Mouse (Mus musculus): ENCODE data around the gene Rbms2.
A peak's percentile ranks its signal among the peaks of the same experiment; 100 is the strongest.
"Not testable (repeated sequence)": the region's sequence is repeated elsewhere in the genome, so short reads cannot be mapped to it uniquely, and the experiment has no call there.

Gene Rbms2

GRCm38 (mm10) chr10:128179989-128180388 is at the start of gene Rbms2:
Rbms2 (minus strand) TSS chr10:128180297.
- peak; percentile 72 to 81 for DNase-seq (ENCODE audit: low spot score in 2 of 2)

DNA sequence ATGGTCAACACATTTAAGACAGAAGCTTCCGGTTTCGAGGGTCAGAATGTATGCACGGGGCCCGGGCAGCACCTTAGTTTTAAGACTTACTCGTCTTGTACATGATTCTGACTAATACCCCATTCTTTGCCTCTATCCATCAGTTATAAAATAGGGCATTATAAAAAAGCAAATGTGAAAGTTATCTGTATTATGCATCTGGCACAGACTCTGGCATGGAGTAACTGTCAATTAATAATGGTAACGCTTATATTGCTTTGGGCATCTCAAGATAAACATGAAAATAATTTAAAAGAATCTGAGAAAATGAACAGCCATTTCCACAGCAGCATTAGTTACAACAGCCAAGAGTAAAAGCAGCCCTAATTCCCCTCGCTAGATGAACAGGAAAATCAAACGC is 47.9 kb upstream of the Rbms2 start:
- DNase-seq (ENCODE audit: low spot score in 2 of 2) = no peak

DNA sequence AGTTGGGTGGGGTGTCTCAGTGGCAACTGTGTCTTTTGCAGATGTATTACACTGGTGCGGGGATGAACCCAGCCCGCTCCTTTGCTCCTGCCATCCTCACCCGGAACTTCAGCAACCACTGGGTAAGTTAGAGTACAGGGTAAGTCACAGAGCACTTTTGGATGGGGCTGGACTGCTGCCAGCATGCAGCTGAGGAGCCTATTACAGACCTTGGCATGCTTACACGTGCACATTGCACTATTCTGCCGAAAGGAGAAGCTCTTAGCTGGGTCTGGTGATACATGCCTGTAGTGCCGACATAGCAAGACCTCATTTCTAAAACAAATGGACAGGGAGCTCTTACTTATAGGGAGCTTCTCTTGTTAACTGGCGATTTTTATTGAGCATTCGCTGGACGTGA is 47.5 kb upstream of the Rbms2 start:
- no peak for DNase-seq (ENCODE audit: low spot score in 2 of 2)

GRCm38 (mm10) chr10:128225538-128225937 is 45.4 kb upstream of the Rbms2 start, which contains the start of gene Mip:
Mip (plus strand) TSS chr10:128225838.
- DNase-seq (ENCODE audit: low spot score in 2 of 2) = no peak

DNA sequence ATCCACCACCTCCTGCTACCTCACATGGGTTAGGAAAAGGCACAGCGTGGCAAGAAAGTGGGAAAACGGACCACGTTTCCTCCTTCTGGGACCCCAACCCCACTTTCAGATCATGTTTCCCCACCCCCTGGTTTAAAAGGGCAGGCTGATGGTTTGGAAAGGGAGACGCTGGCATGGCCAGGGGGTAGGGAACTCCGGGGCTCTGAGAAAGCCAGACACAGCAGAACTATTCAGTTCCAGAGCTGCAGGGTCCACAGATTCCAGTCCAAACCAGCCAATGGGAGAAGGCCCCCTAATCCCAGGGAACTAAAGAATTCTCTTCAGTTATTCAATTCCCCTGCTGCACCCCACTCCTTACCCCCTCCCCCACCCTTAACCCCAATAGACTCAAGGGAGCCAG is 45.0 kb upstream of the Rbms2 start:
- DNase-seq (ENCODE audit: low spot score in 2 of 2) = no peak

GRCm38 (mm10) chr10:128221533-128222286 is 41.6 kb upstream of the Rbms2 start:
- DNase-seq (ENCODE audit: low spot score in 2 of 2) = no peak

DNA sequence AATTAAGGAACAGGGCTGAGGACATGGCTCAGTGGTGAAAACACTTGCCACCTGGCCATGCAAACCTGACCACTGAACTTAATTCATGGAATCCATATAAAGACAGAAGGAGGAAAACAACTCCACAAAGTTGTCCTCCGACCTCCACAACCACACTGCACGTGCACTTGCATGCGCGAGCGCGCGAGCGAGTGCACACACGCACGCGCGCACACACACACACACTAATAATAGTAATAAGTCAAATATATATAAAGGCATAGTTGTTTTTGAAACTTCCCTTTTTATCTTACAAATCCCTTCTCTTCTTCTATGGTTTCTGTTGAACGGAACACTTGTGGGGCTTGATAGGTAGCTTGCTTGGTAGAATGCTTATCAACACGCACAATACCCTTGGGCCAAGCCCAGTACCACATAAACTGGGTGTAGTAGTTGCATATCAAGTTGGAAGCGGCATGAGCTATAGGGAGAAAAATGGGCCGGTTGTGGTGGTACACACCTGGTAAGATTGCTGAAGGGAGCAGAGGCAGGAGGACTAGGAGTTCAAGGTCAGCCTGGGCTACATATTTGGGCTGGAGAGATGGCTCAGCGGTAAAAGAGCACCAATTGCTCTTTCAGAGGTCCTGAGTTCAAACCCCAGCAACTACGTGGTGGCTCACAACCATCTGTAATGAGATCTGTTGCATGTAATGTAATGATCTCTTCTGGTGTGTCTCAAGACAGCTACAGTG is 38.5 kb upstream of the Rbms2 start:
- no peak for DNase-seq (ENCODE audit: low spot score in 2 of 2)

DNA sequence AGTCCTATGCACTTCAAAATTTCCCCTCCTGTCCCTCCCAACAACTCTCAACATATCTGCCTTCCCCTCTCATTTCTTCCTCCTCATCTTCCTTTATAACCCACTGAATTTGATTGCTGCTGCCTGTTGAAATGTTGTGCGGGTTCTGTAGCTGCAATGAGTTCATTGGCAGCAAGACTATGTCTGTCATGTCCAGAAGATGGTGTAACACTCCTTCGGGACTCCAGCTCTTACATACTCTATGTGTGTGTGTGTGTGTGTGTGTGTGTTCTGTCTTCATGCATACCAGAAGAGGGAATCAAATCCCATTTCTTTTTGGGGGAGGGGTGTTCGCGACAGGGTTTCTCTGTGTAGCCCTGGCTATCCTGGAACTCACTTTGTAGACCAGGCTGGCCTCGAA is 34.9 kb upstream of the Rbms2 start:
- no peak for DNase-seq (ENCODE audit: low spot score in 2 of 2)

GRCm38 (mm10) chr10:128214112-128214511 is 34.0 kb upstream of the Rbms2 start:
- not testable (repeated sequence) for DNase-seq (ENCODE audit: low spot score in 2 of 2)

- peak; percentile 46 to 72 for DNase-seq (ENCODE audit: low spot score in 2 of 2)
Observed at GRCm38 (mm10) chr10:128212871-128213323, 32.8 kb upstream of the Rbms2 start.

GRCm38 (mm10) chr10:128212148-128212547 is 32.1 kb upstream of the Rbms2 start:
- no peak for DNase-seq (ENCODE audit: low spot score in 2 of 2)

GRCm38 (mm10) chr10:128211390-128212108 is 31.5 kb upstream of the Rbms2 start, which contains the start of gene Spryd4:
Spryd4 (minus strand) TSS chr10:128211807.
- peak; percentile 82 to 90 for DNase-seq (ENCODE audit: low spot score in 2 of 2)

DNA sequence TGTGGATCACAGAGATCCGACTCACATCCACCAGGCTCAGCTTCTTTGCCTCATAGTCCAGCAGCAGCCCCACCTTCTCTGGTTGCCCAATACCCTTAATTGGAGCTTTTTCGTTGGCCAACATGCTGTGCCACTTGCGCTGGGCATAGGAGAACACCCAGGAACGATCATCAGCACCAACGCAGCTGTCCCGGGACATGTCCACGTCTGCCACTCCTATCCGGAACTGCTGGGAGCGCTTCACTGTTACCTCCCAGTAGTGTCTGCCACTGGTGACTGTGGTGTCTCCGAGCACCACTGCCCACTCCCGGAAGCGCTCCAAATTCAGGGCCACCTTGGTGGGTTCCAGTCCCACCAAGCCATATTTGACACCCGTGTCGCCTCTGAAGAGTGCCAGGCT is 30.9 kb upstream of the Rbms2 start:
- no peak for DNase-seq (ENCODE audit: low spot score in 2 of 2)

DNA sequence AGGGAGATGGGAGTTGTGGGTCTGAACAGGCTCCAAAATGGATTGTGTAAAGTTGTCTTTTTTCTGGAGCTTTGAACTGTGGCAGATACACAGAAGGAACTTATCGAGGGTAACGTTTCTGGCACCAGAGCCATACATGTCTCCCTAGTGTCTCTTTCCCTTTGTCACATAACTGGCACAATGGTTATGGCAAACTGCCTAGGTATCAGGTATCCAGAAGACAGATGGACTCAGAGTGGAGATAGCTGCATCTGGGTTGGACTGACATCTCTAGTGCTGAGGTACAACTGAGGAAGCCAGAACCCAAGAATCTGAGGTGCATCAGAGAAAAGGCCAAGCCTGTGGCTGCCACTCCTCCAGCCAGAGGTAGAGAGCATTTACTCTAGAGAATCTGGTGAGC is 30.0 kb upstream of the Rbms2 start:
- DNase-seq (ENCODE audit: low spot score in 2 of 2) = no peak

DNA sequence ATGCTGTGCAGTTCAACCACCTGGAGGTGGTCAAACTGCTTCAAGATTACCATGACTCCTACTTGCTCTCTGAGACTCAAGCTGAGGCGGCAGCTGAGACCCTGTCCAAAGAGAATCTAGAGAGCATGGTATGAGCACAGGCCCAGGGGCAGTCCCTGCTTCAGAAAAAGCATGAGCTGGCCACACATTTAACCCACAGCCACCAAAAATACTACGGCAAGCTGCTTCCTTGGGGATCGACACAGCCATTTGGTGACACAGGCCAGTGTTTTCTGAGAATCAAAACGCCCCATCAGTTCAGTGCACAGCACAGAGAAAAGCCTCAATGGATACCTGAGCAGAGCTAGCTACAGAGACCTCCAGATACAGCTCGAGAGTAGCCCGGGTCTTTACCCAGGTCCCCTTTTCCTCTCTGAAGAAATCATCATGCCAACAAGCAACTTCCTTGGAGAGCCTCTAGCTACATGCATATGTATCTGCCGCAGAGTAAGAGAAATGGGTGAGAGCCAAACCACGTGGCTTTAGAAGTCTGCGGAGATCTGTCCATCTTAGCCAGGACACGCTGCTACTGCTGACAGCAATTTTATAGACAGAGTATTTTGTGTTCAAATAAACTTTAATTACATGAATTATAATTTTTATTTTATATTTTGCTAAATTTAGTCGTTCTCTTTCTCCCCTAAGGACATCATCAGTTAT is 29.4 kb upstream of the Rbms2 start:
- DNase-seq (ENCODE audit: low spot score in 2 of 2) = no peak

DNA sequence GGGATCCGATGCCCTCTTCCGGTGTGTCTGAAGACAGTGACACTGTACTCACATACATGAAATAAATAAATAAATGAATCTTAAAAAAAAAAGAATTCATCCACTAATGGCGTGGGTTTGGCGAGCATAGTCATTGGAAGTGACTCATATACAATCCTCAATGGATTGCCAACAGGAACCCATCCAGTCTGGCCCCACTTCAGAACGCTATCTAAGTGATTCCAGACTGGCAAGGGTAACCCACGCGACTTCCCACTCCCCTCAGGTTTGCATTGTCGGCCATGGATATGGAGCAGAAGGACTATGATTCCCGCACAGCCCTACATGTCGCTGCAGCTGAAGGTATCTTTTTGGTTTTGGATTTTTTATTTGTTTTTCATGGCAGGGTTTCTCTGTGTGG is 28.2 kb upstream of the Rbms2 start:
- no peak for DNase-seq (ENCODE audit: low spot score in 2 of 2)

- DNase-seq (ENCODE audit: low spot score in 2 of 2) = no peak
Observed at GRCm38 (mm10) chr10:128204941-128205340, 24.8 kb upstream of the Rbms2 start.

GRCm38 (mm10) chr10:128201856-128202255 is 21.8 kb upstream of the Rbms2 start:
- no peak for DNase-seq (ENCODE audit: low spot score in 2 of 2)

- DNase-seq (ENCODE audit: low spot score in 2 of 2) = no peak
Observed at GRCm38 (mm10) chr10:128194551-128195461, 14.7 kb upstream of the Rbms2 start.

GRCm38 (mm10) chr10:128194024-128194550 is 14.0 kb upstream of the Rbms2 start, which contains the start of gene Gls2:
Gls2 (plus strand) TSS chr10:128194457.
- DNase-seq (ENCODE audit: low spot score in 2 of 2) = peak; percentile 96 to 97

All from heart, adult 9 months (tissue).